Mouse (Mus musculus): Measurements from ENCODE around the gene Hmgcs2.

DNA sequence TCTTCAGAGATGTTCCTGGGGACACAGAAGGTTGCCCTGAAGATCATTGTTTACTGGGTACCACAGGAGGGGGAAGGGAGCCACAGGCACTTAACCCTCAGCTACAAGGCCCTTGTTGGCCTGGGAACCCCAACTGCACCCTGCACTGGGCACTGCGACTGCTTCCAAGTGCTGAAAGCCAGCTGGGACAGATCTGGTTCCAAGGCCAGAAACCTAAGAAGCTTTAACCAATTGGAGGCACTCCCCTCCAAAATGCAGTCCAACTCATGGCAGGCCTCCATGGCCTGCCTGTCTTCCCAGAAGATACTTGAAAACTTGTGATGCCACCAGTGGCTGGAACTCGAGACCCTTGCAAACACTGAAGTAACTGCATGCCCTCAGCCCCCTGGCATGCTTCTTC is 34.9 kb downstream of the Hmgcs2 start:
- no peak for TF ChIP-seq CTCF (IDR thresholded peaks at IDR 0.05; ENCODE audit: borderline replicate concordance, insufficient read depth, low read depth, low read length)
- no peak for TF ChIP-seq POLR2A (IDR thresholded peaks at IDR 0.05; ENCODE audit: borderline replicate concordance, insufficient read depth, low read length)

All from cerebellum, adult 2 months (tissue).